Mouse (Mus musculus): Measurements from ENCODE around the gene Slc30a5.

- no peak for TF ChIP-seq POLR2A (IDR thresholded peaks at IDR 0.05; ENCODE audit: insufficient read length, low read depth)
- TF ChIP-seq POLR2AphosphoS2 (IDR thresholded peaks at IDR 0.05; ENCODE audit: insufficient read length, low read depth), result no peak
Measured at GRCm38 (mm10) chr13:100878264-100878663, 45.0 kb upstream of the Slc30a5 start.

Measured in myocyte (in vitro differentiated cells).